Mouse (Mus musculus) natural killer cell, adult 2 months (primary cell): ENCODE measurements around the gene Numb.

Experiments
- DNase-seq, 2 experiments: peaks; one replicate each; pipeline ENCODE4 v3.0.0; 2022; ENCODE audit warnings: low spot score in 2 of 2

The Numb gene

DNA sequence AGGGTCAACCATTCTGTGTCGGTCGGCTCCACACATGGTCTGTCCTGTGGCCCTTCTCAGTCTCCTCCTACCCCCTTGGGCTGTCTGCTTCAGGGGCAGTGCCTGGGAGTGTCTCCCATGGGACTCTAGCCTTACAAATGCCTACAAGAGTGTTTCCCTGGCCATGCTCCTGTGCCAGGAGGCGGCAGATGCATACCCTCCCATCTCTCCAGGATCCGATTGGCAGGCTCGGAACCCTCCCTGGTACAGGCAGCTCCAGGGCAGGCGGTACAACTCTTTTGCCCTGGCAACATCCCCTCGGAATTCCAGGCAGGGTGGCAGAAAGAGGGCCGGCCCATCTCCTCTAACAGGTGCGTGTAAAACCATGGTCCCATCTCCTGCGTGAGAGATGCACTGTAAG, 139.1 kb downstream of the Numb start:
- no peak for DNase-seq

DNA sequence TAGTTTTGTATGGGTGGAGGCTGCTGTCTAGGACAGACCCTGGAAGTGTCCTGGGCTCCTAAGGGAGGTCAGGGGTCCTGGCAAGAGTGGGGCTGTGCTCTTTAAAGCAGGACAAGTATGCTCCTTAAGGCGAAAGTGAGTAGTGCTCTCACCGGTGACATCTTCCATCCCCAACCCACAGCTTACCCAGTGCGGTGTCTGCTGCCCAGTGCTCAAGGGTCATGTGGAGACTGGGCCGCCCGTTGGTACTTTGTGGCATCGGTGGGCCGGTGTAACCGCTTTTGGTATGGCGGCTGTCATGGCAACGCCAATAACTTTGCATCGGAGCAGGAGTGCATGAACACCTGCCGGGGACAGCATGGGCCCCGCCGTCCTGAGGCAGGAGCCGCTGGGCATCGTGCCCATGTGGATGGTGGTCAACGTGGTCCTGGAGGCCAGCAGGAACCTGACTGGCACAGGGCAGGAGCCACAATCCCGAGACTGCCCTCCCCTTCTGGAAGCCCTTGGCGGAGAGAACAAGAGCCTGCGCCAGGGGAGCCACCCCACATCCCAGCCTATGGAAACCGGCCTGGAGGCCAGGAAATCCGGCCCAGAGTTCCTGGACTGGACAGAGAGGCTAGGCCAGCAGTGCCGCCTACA, 140.0 kb downstream of the Numb start:
- DNase-seq, result no peak

DNA sequence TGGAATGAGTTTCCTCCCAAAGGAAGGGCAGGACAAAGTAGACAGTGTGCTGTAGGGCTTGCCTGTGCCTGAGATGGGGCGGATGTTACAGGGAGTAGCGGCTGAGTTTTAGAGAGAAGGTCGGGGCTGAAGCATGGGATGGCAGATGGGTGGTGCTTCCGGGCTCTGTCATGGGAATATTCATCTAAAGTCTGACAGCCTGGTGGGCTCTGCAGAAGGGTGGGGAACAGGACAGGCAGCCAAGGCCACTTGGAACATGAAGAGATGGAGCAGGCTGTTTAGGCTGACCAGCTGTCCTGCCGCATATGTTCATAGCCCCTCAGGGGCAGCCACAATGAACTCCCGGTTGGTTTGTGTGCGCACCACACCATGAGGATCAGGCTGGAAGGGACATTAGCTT, 140.5 kb downstream of the Numb start:
- no peak for DNase-seq

DNA sequence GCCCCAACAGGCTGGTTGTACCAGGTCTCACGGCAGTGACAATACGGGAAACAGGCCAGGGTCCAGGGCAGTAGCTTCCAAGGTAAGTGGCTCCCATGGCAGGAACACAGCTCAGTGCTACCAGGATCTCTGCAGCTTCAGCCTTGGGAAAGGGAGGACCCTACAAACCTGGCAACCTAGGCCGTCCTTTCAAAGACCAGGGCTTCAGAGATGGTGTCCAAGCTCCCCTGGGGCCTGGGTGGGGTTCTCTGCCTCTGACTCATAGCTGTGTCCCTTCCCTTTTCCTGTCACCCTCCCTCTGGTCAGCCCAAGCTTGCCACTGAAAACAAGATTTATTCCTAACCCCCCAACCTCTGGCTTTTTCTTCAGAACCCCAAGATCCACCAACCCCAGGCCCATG, 141.6 kb downstream of the Numb start:
- DNase-seq, result no peak

DNA sequence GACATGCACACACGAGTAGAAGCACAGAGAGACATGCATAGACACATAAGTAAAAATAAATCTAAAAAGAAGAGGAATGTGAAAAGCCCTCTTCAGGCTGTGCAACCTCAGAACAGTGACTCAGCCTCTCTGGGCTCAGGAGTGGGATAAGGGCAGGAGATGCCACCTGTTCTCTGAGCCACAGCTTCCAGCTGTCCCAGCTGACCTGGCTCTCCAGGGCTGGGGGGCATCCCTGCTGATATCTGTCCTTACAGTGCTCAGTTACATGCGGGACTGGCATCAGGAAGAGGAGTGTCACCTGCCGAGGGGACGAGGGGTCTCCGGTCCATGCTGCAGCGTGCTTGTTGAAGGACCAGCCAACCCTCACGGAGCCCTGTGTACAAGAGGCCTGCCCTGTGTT, 145.0 kb downstream of the Numb start:
- DNase-seq, result no peak

DNA sequence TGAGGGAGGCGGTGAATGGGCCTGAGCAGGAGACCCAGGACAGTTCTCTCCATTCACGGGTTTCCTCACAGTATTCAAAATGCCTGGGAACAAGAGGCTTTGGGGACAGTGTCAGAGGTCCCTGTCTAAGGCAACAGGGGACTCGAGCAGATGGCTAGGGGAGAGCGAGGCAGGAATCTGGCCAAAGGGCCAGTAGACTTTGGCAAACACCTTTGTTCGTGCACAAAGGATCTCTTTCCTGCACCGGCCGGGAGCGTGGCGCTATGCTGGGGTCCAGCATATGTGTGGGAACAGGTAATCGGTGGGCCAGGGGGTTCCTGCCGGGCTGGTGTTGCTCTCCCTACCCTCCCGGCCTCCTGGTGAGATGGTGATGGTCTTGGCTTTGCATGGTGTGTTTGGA, 146.1 kb downstream of the Numb start:
- no peak for DNase-seq

DNA sequence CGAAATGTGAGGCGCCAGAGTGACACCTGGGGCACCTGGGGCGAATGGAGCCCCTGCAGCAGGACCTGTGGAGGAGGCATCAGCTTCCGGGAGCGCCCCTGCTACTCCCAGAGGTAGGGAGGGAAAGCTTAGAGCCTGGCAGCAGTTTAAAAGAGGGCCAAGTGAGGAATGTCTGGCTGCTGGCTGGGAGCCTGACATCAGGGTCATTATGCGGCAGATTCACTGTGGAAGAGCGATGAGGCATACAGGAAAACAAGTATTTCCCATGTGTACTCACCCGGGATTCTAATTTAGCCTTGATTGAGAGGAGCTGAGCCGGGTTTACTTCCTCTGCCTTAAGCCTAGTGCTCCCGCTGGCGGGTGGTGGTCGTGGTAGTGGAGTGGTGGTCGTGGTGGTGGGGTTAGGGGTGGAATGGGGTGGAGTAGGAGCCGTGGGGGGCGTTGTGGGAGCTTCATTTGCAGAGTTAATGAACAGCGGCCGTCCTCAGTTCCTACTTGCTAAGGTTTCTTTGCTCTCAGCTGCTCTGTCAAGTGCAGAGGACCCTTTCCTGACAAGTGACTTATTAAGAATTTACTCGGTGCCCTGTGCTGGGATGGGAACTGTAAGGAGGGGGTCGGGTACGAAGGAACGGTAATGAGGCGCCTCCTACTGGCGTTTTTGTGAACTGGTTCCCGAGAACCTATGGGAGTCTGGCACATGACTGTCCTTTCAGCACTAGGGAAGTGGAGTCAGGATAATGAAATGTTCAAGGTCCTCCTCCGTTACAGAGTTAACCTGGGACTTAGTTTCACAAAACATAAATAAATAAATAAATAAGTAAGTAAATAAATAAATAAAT, 151.1 kb downstream of the Numb start:
- peak in 1 of 2 experiments; percentile 36 for DNase-seq

DNA sequence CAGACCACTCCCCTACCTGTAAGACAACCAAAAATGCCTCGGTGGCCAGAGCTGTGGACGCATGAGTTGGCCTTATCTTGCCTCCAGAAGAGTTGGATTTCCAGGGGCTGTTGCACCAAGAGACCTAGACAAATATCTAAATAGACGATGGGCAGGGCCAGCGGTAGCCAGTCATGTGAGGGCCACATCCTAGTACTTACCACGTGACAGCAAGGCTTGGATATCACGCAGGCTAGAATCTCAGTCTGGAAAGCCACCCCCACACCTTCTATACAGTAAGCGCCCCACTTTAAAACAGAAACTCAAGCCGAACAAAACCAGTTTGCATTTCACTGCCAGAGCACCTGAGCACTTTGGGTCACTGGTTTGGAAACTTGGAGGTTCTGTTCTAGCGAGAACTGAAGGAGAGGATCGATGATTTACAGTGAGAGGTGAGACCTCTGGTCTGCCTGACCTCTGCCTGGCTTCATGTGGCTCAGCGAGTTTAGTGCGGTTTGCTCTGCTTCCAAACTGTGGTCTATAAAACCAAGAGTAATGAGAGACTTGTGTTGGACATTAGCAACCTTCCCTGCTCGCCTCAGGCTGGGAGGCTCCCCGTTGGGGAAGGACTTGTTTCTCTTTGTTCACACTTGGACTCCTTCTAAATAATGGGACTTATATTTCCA, 153.4 kb downstream of the Numb start:
- DNase-seq, result no peak

DNA sequence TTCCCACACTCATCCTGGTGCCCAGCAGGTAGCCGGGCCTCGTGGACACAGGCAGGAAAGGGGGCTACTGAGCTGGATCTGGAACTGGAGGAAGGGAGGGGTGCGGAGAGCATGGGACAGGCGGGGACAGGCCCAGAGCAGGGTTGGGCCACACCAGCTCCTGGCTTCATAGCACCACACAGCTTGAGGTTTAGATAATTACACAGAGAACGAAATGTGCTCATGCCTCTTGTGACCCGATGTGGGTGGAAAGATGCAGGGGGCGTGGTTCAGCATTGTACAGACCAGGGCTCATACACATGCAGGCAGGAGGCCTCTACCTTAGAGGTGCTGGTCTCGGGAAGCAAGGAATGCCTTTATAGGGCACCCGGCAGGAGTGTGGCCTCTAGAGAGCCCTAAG, 153.9 kb downstream of the Numb start:
- no peak for DNase-seq

DNA sequence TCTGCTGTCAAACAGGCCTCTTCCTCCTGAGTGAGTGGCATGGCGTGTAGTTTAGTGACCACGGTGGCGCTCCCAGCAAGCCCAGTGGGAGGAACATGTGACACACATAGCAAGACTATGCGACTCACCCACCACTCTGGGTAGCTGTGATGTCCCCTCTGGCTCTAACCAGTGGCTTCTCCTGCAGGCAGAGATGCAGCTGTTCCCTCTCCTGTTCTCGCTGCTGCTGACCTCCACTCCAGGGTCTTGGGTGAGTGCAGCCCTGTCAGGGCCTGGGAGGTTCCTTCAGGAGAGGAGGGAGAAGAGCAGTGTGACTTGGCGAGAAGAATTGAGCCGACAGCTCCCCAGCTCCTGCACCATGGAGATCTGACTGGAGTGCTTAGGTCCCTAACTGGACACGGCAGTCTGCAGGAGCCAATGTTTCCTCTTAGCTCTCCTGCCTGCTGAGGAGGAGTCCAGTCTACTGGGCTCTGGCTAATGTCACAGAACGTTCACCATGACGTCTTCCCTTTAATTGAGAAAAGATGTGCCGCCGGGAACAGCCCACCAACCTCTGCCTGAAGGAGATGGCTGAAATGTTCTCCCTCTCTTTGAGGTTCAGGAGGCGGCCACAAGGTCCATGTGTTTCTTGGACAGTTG, 155.7 kb downstream of the Numb start:
- DNase-seq, result no peak

DNA sequence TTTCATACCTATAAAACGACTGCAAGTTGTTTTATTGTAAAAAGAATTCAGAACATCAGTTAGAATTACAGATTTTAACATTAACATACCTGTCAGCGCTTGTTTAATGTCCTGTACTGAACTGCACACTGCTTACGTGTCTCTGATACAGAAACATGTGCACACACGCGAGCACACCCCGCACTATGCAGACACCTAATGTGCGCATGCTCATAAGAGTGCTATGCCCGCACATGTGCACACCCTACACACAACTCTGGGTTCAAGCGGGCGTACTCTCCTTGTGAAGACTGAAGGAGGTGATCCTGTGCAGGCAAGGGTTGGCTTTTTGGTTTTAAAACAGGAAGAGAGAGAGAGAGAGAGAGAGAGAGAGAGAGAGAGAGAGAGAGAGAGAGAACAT, 157.2 kb downstream of the Numb start:
- no peak for DNase-seq

DNA sequence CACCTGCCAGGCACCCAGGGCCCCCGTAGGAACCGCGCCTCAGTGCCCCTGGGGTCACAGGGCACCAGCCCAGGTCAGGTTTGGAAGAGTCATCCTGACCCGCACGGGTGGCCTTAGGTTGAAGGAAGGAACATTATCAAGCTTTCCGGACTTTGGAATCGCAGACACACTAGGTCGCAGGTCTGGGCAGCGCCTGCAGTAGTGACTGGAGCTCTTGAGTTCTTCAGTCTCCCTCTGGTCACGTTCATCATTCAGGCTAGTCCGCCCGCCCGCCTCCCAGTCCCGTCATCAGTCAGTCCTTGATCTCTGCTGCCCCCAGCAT, 157.7 kb downstream of the Numb start:
- peak in 1 of 2 experiments; percentile 18 for DNase-seq

DNA sequence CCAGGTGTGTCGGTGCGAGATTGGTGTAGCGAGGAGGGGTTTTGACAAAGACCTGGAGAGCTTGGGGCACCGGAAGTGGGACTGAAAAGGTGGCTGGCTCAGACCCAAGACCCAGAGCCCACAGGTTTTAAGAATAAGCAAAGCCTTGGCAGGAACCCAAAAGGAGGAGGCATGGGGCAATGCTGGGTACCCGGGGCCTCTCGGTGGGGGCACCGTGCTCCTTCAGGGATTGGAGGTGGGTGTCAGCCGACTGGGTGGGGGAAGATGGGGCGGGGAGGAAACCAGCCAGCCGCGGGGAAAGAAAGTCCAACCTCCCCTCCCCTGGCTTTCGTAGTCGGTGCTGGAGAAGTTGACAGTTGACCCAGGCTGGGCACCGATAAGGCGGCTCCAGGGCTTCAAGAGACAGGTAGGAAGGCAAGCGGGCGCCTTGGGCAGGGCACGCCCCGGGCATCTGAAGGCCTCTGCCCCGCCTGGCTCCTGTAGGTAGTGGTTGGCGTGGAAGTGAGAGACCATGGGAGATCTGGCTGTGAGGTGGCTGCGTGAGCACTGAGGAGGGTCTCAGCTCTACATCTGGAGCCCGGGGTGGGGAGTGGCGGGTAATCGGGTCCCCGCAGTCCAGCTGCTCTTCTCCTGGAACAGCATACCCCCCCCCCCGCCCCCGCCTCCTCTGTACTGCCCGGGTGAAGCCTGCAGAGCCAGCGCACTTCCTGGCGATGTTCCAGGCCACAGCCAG, 158.3 kb downstream of the Numb start, which contains the start of gene Papln:
TSS of gene Papln (plus strand) at position 324 of the 733 bp plus-strand sequence.
- peak in 1 of 2 experiments; percentile 12 for DNase-seq

DNA sequence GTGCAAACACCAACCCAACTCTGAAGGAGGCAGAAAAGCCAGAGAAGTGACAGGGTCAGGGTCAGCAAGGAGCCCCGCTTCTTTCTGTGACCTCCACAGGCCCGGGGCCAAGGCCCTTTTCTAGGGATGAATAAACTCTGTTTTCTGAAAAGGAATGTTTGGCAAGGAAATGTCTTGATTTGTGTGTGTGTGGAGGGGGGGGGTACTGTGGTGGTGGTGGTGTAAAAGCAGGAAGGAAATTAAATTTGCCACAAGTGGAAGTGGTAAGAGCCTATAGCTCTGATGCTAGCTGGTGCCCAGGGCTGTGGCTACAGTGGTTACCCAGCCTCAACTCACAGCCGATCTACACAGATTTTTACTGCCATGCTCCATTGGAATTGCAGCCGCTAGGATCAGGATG, 159.0 kb downstream of the Numb start:
- DNase-seq, result peak in 1 of 2 experiments; percentile 18

DNA sequence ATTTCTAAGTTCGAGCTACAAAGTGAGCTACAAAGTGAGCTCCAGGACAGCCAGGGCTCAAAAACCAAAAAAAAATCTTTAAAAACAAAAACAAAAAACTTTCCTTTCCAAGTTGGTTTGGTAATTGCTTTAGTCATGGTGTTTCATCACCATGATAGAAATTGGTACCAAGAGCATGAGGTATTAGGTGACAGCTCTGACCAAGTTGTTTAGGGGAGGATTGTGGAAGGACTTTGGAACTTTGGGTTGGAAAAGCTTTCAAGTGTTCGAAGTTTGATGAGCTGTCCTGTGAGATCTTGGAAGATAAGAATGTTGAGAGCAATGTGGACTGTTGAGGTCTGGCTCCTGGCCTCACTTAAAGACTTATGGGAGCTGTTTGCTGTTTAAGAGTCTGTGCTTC, 161.5 kb downstream of the Numb start:
- DNase-seq, result no peak

DNA sequence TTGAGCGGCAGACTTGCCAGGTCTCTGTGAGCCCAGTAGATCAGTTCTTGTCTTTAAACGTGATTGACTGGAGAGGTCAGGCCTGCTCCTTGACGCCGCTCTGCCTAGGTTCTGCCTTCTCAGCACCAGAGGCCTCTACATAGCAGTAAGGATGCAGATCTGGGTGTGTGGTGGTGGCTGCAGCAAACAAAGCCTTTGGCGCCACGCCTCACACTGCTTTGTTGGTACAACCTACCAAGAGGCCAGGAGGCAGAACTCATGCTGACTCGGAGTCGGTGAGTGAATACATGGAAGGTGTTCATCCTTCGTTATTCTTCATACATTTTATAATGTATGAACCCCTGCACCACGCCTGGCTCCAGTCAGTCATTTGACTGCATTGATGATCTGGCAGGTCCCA, 163.0 kb downstream of the Numb start:
- no peak for DNase-seq

DNA sequence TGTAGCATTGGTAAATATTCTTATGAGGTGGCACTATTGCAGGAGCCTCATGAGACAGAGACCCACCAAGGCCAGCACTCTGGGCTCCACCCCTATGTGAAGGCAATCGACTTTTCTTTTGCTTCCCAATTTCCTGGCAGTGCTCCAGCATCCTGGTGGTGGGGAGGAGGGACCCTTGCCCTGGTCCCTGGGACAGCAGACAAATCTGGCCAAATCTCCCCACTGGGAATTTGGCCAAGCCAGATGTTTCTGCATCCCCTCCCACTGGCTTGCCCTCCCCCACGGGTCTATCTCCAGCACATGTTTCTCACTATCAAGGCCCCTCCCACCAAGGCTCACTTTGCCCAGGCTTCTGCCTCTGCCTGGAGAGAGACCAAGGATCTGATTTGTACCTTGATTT, 169.2 kb downstream of the Numb start:
- no peak for DNase-seq

DNA sequence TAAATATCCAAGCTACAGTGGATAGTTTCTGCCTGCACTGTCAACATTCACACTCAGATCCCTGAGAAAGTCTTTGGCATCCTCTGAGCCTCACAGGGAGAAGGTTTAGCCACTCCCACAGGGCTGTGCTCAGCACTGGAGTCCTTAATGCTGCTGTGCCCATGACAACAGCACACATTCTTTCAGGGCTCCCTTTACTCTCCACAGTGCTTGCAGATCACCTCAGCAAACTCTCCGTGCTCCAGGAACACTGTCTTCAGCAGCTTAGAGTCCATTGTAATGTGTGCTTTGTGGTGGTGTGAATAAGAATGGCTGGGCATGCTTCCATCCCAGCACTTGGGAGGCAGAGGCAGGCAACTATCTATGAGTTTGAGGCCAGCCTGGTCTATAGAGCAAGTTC, 172.5 kb downstream of the Numb start:
- no peak for DNase-seq
